Mouse (Mus musculus) neural tube, embryonic 11.5 days (tissue): ENCODE measurements around the gene Kcnj14. TPM values are rescaled to one million over a fixed set of nuclear protein-coding genes. Genes with fewer than 3 reads are reported as not detected.
A peak's percentile ranks its signal among the peaks of the same experiment; 100 is the strongest.

Experiments
- ATAC-seq: fragments of 200-750 bp; cut with Nextera tagmentation; 2 replicates; pipeline ENCODE4 v1.8.0; 2017; ENCODE audit warnings: moderate number of reproducible peaks, mild to moderate bottlenecking, moderate TSS enrichment, moderate library complexity; ENCODE audit not compliant: insufficient read depth, low FRiP score, low TSS enrichment
- DNase-seq: peaks from one replicate; pipeline ENCODE4 v3.0.0-alpha.2; 2015; ENCODE audit warnings: low spot score
- H3K27ac ChIP-seq: fragments of 300-500 bp; sonication (generic); 2 replicates; pipeline ENCODE4 v1.5.1; 2014; ENCODE audit warnings: low read depth, mild to moderate bottlenecking, low read length
- H3K27me3 ChIP-seq: fragments of 300-500 bp; sonication (generic); 2 replicates; pipeline ENCODE4 v1.6.1; 2014; ENCODE audit warnings: mild to moderate bottlenecking, low read length, mixed read lengths; ENCODE audit not compliant: control insufficient read depth, insufficient read depth
- H3K36me3 ChIP-seq: fragments of 300-500 bp; sonication (generic); 2 replicates; pipeline ENCODE4 v1.6.1; 2014; ENCODE audit warnings: mild to moderate bottlenecking, low read length, moderate library complexity, mixed read lengths; ENCODE audit not compliant: control insufficient read depth, insufficient read depth
- H3K4me1 ChIP-seq: fragments of 300-500 bp; sonication (generic); 2 replicates; pipeline ENCODE4 v1.6.1; 2014; ENCODE audit warnings: low read length, mixed read lengths; ENCODE audit not compliant: control insufficient read depth, insufficient read depth
- H3K4me2 ChIP-seq: fragments of 300-500 bp; sonication (generic); 2 replicates; pipeline ENCODE4 v1.6.1; 2014; ENCODE audit warnings: low read depth, mild to moderate bottlenecking, moderate library complexity
- H3K4me3 ChIP-seq: fragments of 300-500 bp; sonication (generic); 2 replicates; pipeline ENCODE4 v1.5.1; 2014; ENCODE audit warnings: low read depth, low read length
- H3K9ac ChIP-seq: fragments of 300-500 bp; sonication (generic); 2 replicates; pipeline ENCODE4 v1.6.1; 2014; ENCODE audit warnings: mild to moderate bottlenecking, low read length
- H3K9me3 ChIP-seq: fragments of 300-500 bp; sonication (generic); 2 replicates; pipeline ENCODE4 v1.6.1; 2016; ENCODE audit warnings: low read length; ENCODE audit not compliant: control insufficient read depth
- WGBS: fragments of 180-500 bp; shearing (Covaris S2); extraction: QIAGEN DNeasy Blood & Tissue Kit; methylation state at CpG from one replicate; pipeline ENCODE4 v1.1.7; 2014; 5-methylcytosine and 5-hydroxymethylcytosine counted together
- polyA plus RNA-seq: library from polyadenylated mRNA; unstranded; fragments of >200 nt; fragmentation: Nextera tagmentation; extraction: Ambion mirVana; gene quantifications from 2 replicates; pipeline ENCODE4 v1.2.1, GENCODE M21; 2014

Gene Kcnj14
- polyA plus RNA-seq, 1 experiment from 2014 or later = 0.88 TPM

GRCm38 (mm10) chr7:45805941-45806340 lies 18.6 kb downstream of the Kcnj14 start:
- DNase-seq (no peak), ATAC-seq (no peak)
- Histone ChIP-seq H3K9me3 (no peaks in the 10 kb centered on the region), H3K9ac (no peak overlapping the region; the same call in none of the 2 replicates), H3K4me1 (0 out of 2 replicates have a peak, but pooled peaks cover under 1% of the 10 kb centered on the region), H3K27me3 (no peaks in the 10 kb centered on the region), H3K4me3 (no peak overlapping the region), H3K36me3 (peaks cover 31% of the 10 kb centered on the region), H3K4me2 (no peak overlapping the region), H3K27ac (0 out of 2 replicates have a peak overlapping the region, but pooled peaks have one; percentile 39)
- 62% methylated on average over 5 of the region's 5 CpGs for WGBS

- no peak overlapping the region for H3K27ac ChIP-seq
- H3K9me3 ChIP-seq = no peaks in the 10 kb centered on the region
- ATAC-seq (no peak), DNase-seq (no peak)
- WGBS = 91% methylated on average over 6 of the region's 6 CpGs
- H3K4me2 ChIP-seq = no peak overlapping the region
- peaks cover 7% of the 10 kb centered on the region for H3K36me3 ChIP-seq
- no peak overlapping the region for H3K9ac ChIP-seq
- H3K4me1 ChIP-seq = peaks cover 12% of the 10 kb centered on the region
- no peak overlapping the region for H3K4me3 ChIP-seq
- H3K27me3 ChIP-seq = peaks cover 17% of the 10 kb centered on the region
Observed at GRCm38 (mm10) chr7:45802551-45802950, 22.0 kb downstream of the Kcnj14 start.

GRCm38 (mm10) chr7:45801348-45801747 lies 23.2 kb downstream of the Kcnj14 start:
- Histone ChIP-seq H3K4me2 (no peak overlapping the region), H3K9ac (no peak overlapping the region), H3K36me3 (0 out of 2 replicates have a peak, but pooled peaks cover 2% of the 10 kb centered on the region), H3K4me1 (peaks cover 15% of the 10 kb centered on the region), H3K27me3 (peaks cover 25% of the 10 kb centered on the region), H3K4me3 (no peak overlapping the region), H3K9me3 (no peaks in the 10 kb centered on the region), H3K27ac (no peak overlapping the region)
- DNase-seq (peak; percentile 92), ATAC-seq (no peak)
- 4% methylated on average over 12 of the region's 12 CpGs for WGBS

GRCm38 (mm10) chr7:45800546-45801204 lies 23.9 kb downstream of the Kcnj14 start:
- 16% methylated on average over 18 of the region's 25 CpGs for WGBS
- peak; percentile 53 for DNase-seq
- H3K4me3 ChIP-seq = no peak overlapping the region
- no peak overlapping the region for H3K27ac ChIP-seq
- H3K9ac ChIP-seq = no peak overlapping the region
- peaks cover 25% of the 10 kb centered on the region for H3K27me3 ChIP-seq
- H3K36me3 ChIP-seq = 0 out of 2 replicates have a peak, but pooled peaks cover 2% of the 10 kb centered on the region
- ATAC-seq = 0 out of 2 replicates have a peak, but pooled peaks have one; percentile 25
- 0 out of 2 replicates have a peak overlapping the region, but pooled peaks have one; percentile 7 for H3K4me2 ChIP-seq
- no peaks in the 10 kb centered on the region for H3K9me3 ChIP-seq
- H3K4me1 ChIP-seq = peaks cover 15% of the 10 kb centered on the region

- H3K4me3 ChIP-seq = no peak overlapping the region
- no peak overlapping the region for H3K27ac ChIP-seq
- no peak overlapping the region for H3K9ac ChIP-seq
- no peaks in the 10 kb centered on the region for H3K9me3 ChIP-seq
- WGBS = 31% methylated on average over 7 of the region's 7 CpGs
- ATAC-seq = no peak
- no peak for DNase-seq
- peaks cover 4% of the 10 kb centered on the region; the same call in 1 of the 2 replicates for H3K36me3 ChIP-seq
- H3K4me1 ChIP-seq = peaks cover 15% of the 10 kb centered on the region
- no peak overlapping the region for H3K4me2 ChIP-seq
- peaks cover 25% of the 10 kb centered on the region for H3K27me3 ChIP-seq
Observed at GRCm38 (mm10) chr7:45800001-45800400, 24.6 kb downstream of the Kcnj14 start.

- 52% methylated on average over 7 of the region's 7 CpGs for WGBS
- ATAC-seq (no peak), DNase-seq (no peak)
- Histone ChIP-seq H3K9me3 (no peaks in the 10 kb centered on the region), H3K4me1 (peaks cover 15% of the 10 kb centered on the region), H3K4me3 (no peak overlapping the region; the same call in 1 of the 2 replicates), H3K27ac (no peak overlapping the region), H3K27me3 (peaks cover 25% of the 10 kb centered on the region), H3K9ac (no peak overlapping the region), H3K36me3 (peaks cover 9% of the 10 kb centered on the region; the same call in 1 of the 2 replicates), H3K4me2 (no peak overlapping the region; the same call in 1 of the 2 replicates)
Observed at GRCm38 (mm10) chr7:45798931-45799330, 25.7 kb downstream of the Kcnj14 start.

- under 1% methylated on average over 19 of the region's 19 CpGs for whole genome bisulfite sequencing
- Histone ChIP-seq H3K9ac (no peak overlapping the region; the same call in 1 of the 2 replicates), H3K9me3 (no peaks in the 10 kb centered on the region), H3K27me3 (peaks cover 25% of the 10 kb centered on the region), H3K4me1 (peaks cover 15% of the 10 kb centered on the region), H3K4me2 (peak overlapping the region; percentile 57), H3K4me3 (peak overlapping the region; percentile 32), H3K36me3 (peaks cover 10% of the 10 kb centered on the region; the same call in 1 of the 2 replicates), H3K27ac (no peak overlapping the region)
- ATAC-seq = no peak
- no peak for DNase-seq
Observed at GRCm38 (mm10) chr7:45798511-45798836, 26.1 kb downstream of the Kcnj14 start.

GRCm38 (mm10) chr7:45797661-45798510 lies 26.7 kb downstream of the Kcnj14 start:
- under 1% methylated on average over 59 of the region's 60 CpGs for WGBS
- peaks cover 25% of the 10 kb centered on the region for H3K27me3 ChIP-seq
- no peaks in the 10 kb centered on the region for H3K9me3 ChIP-seq
- H3K4me2 ChIP-seq = peak overlapping the region; percentile 57
- peak overlapping the region; percentile 32 for H3K4me3 ChIP-seq
- DNase-seq (no peak), ATAC-seq (no peak)
- H3K4me1 ChIP-seq = peaks cover 15% of the 10 kb centered on the region
- no peak overlapping the region for H3K27ac ChIP-seq
- H3K9ac ChIP-seq = peak overlapping the region; percentile 50
- H3K36me3 ChIP-seq = peaks cover 10% of the 10 kb centered on the region; the same call in 1 of the 2 replicates
